Comparison of ENCODE assay signal across 9 mouse cellular contexts in the genomic region with DNA sequence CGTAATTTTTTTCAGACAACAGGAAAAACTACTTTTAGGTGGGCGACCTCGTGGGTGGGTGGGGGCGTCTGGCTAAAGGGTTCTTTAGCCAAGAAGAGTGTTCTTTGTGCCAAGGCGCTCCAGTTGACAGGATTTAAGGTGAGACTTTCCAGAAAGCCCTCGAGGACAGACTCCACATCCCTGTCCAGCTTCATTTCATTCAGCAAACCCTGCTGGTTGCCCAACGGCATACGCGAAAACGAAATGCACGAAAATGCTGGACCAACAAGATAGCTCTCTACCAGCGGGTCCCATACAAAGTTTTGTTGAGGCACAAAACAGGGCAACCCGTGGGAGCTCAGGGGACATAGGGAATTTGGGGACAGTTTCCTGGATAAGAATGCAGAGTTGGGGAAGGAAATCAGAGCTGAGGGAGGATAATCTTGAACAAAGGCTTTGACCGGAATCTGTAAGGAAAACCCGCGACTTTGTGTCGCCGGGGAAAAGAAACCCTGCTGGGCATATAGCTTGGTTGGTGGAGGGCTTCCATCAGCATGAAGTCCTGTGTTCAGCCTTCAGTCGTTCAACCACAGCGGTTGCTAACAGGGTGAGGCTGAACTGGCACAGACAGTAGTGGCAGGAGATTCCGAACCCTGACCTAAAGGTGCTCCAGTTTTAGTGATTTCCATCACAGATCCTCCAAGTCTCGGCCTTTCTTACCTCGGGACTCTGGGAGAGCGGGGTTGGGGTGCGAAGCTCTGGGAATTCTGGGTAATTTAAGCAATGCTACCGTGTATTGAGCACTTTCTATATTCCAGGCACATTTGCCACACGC. TPM values are rescaled to one million over a fixed set of nuclear protein-coding genes. Genes with fewer than 3 reads are reported as not detected.
DNase-seq lines count a peak whose midpoint lies in the region; ATAC-seq and TF ChIP-seq lines count a peak whose summit lies in the region.
"Had no signal": no experiment of that assay in that cellular context is flagged by ENCODE, and none has a peak within 500 bp of the region (broad histone marks: within the 10 kb centered on the region; RNA-seq: fewer than 3 reads in every experiment).

No protein-coding gene starts in this region.

- peak overlapping the region; percentile 60 for H3K4me3 ChIP-seq in heart, embryonic 10.5 days
- peak overlapping the region; percentile 65 to 71 for H3K4me3 ChIP-seq in ES-E14 (ENCODE audit: insufficient read depth in 1 of 2, low read depth in 1 of 2, low read length in 2 of 2, poor library complexity in 1 of 2, severe bottlenecking in 1 of 2)
- H3K4me3 ChIP-seq in hindbrain, embryonic 10.5 days, result peak overlapping the region; percentile 58
- peak overlapping the region; percentile 44 for H3K4me3 ChIP-seq in midbrain, embryonic 11.5 days (ENCODE audit: low read depth, low read length)

- no peaks in the 10 kb centered on the region for H3K36me3 ChIP-seq in heart, embryonic 10.5 days
- H3K36me3 ChIP-seq in ES-E14 (ENCODE audit: control insufficient read depth, insufficient read depth, low read length, poor library complexity, severe bottlenecking), result no peaks in the 10 kb centered on the region
- H3K36me3 ChIP-seq in hindbrain, embryonic 10.5 days, result no peaks in the 10 kb centered on the region
- no peaks in the 10 kb centered on the region for H3K36me3 ChIP-seq in midbrain, embryonic 11.5 days (ENCODE audit: control insufficient read depth, insufficient read depth, low read length)

- no peak for ATAC-seq in midbrain, embryonic 11.5 days (ENCODE audit: low FRiP score)

- H3K4me1 ChIP-seq in heart, embryonic 10.5 days, result peaks cover 69% of the 10 kb centered on the region
- H3K4me1 ChIP-seq in ES-E14 (ENCODE audit: control insufficient read depth in 2 of 2, insufficient read depth in 2 of 2, low read length in 2 of 2, poor library complexity in 1 of 2), result peaks cover 8 to 28% of the 10 kb centered on the region in 2 experiments
- H3K4me1 ChIP-seq in hindbrain, embryonic 10.5 days (replicated peaks), result peaks cover 97% of the 10 kb centered on the region
- peaks cover 45% of the 10 kb centered on the region for H3K4me1 ChIP-seq in midbrain, embryonic 11.5 days (ENCODE audit: control insufficient read depth, insufficient read depth, low read length)

- no peaks in the 10 kb centered on the region for H3K9me3 ChIP-seq in heart, embryonic 10.5 days
- no peaks in the 10 kb centered on the region for H3K9me3 ChIP-seq in ES-E14 (ENCODE audit: control insufficient read depth, insufficient read depth, low read depth, low read length)
- no peaks in the 10 kb centered on the region for H3K9me3 ChIP-seq in hindbrain, embryonic 10.5 days
- no peaks in the 10 kb centered on the region for H3K9me3 ChIP-seq in midbrain, embryonic 11.5 days (ENCODE audit: control insufficient read depth, low read length)

- DNase-seq in heart, embryonic 10.5 days (ENCODE audit: low spot score), result no peak
- no peak for DNase-seq in heart, postnatal 36 days
- no peak for DNase-seq in ES-E14 (ENCODE audit: low read depth, low spot score)
- DNase-seq in hindbrain, embryonic 10.5 days (ENCODE audit: low spot score), result peak; percentile 40
- DNase-seq in midbrain, embryonic 11.5 days (ENCODE audit: low spot score, missing footprints), result peak; percentile 97
- DNase-seq in spleen, postnatal 10 days (ENCODE audit: low spot score in 2 of 2), result no peak
- DNase-seq in ovary, adult 18-20 months (ENCODE audit: low spot score), result no peak
- DNase-seq in urinary bladder, postnatal 36 days (ENCODE audit: low spot score in 2 of 2), result no peak

- H3K4me2 ChIP-seq in midbrain, embryonic 11.5 days, result peak overlapping the region; percentile 78

- peaks cover 79% of the 10 kb centered on the region for H3K27me3 ChIP-seq in heart, embryonic 10.5 days (ENCODE audit: insufficient read depth, poor library complexity, severe bottlenecking)
- H3K27me3 ChIP-seq in hindbrain, embryonic 10.5 days (ENCODE audit: insufficient read depth, poor library complexity, severe bottlenecking), result peaks cover 94% of the 10 kb centered on the region
- peaks cover 55% of the 10 kb centered on the region for H3K27me3 ChIP-seq in midbrain, embryonic 11.5 days (ENCODE audit: control insufficient read depth, insufficient read depth, low read length)

- H3K9ac ChIP-seq in ES-E14 (ENCODE audit: insufficient read depth, low read depth, low read length, poor library complexity, severe bottlenecking), result peak overlapping the region; percentile 59; the same call in 1 of the 2 replicates
- H3K9ac ChIP-seq in midbrain, embryonic 11.5 days (ENCODE audit: low read length), result no peak overlapping the region; the same call in 1 of the 2 replicates

- intact Hi-C loops in heart, postnatal 36 days (cut with DNase I), result loop anchor here (2.0 kb wide), 1 partner anchor 18 kb away; no protein-coding TSS in a partner anchor

- 8% methylated on average over 27 of the region's 27 CpGs for WGBS in heart, embryonic 10.5 days
- WGBS in hindbrain, embryonic 10.5 days, result 5% methylated on average over 27 of the region's 27 CpGs
- WGBS in midbrain, embryonic 11.5 days, result 5% methylated on average over 27 of the region's 27 CpGs

- peak overlapping the region; percentile 88 for H3K27ac ChIP-seq in heart, embryonic 10.5 days
- H3K27ac ChIP-seq in ES-E14 (ENCODE audit: insufficient read depth, low read depth, low read length, poor library complexity, severe bottlenecking), result no peak overlapping the region
- H3K27ac ChIP-seq in hindbrain, embryonic 10.5 days, result peak overlapping the region; percentile 86; the same call in 1 of the 2 replicates
- H3K27ac ChIP-seq in midbrain, embryonic 11.5 days (ENCODE audit: low read depth, low read length), result no peak overlapping the region

- in situ Hi-C loops in ES-E14 (cut with MboI; ENCODE audit: low sequenced_read_pairs in 2 of 2, unreplicated experiment in 2 of 2), result no loop called here

TF ChIP-seq in ES-E14, 5 proteins besides CTCF, POLR2A, EP300 and RAD21:
- no peak for TF ChIP-seq ZC3H11A (IDR thresholded peaks at IDR 0.05; ENCODE audit: borderline replicate concordance, low read depth, low read length)
- TF ChIP-seq CHD2 (IDR thresholded peaks at IDR 0.05; ENCODE audit: low read depth, low read length), result no peak
- no peak for TF ChIP-seq HCFC1 (IDR thresholded peaks at IDR 0.05; ENCODE audit: borderline replicate concordance, insufficient read depth, low read length)
- no peak for TF ChIP-seq MAFK (IDR thresholded peaks at IDR 0.05; ENCODE audit: insufficient read depth, low read depth, low read length)
- no peak for TF ChIP-seq ZNF384 (IDR thresholded peaks at IDR 0.05; ENCODE audit: low read depth, low read length)
TF ChIP-seq in ES-E14: peak in this region for 0.

RNA-seq across cellular contexts. Expression of a gene that starts 3.6 kb away (rescaled TPM):
- 6.3 and 8.8 TPM in 2 replicates for polyA plus RNA-seq in heart, embryonic 10.5 days (2016; fragmentation: Nextera tagmentation; extraction: Ambion mirVana)
- total RNA-seq in heart, postnatal 36 days (2021), result 1 to 10 TPM; 6.1 to 9.5 TPM
- 1.6 and 2.2 TPM in 2 replicates for total RNA-seq in ES-E14 (2012; rRNA removed)
- polyA plus RNA-seq in hindbrain, embryonic 10.5 days (2016; fragmentation: Nextera tagmentation; extraction: Ambion mirVana), result 6.2 and 6.8 TPM in 2 replicates
- polyA plus RNA-seq in midbrain, embryonic 11.5 days (2014; fragmentation: Nextera tagmentation; extraction: Ambion mirVana), result 4.2 and 5.1 TPM in 2 replicates
- polyA plus RNA-seq: C2C12 had no signal

RNA-seq across cellular contexts. Expression of a gene that starts 3.6 kb away (rescaled TPM):
- polyA plus RNA-seq in heart, embryonic 10.5 days (2016; fragmentation: Nextera tagmentation; extraction: Ambion mirVana), result not detected in 2 replicates
- total RNA-seq in heart, postnatal 36 days (2021), result not detected
- not detected in 2 replicates for total RNA-seq in ES-E14 (2012; rRNA removed)
- polyA plus RNA-seq in hindbrain, embryonic 10.5 days (2016; fragmentation: Nextera tagmentation; extraction: Ambion mirVana), result not detected in 2 replicates
- 0.22 TPM in 1 of 2 replicates, not detected in the other for polyA plus RNA-seq in midbrain, embryonic 11.5 days (2014; fragmentation: Nextera tagmentation; extraction: Ambion mirVana)
- polyA plus RNA-seq: C2C12 had no signal

RNA-seq across cellular contexts. Expression of a gene that starts 4.9 kb away (rescaled TPM):
- polyA plus RNA-seq in heart, embryonic 10.5 days (2016; fragmentation: Nextera tagmentation; extraction: Ambion mirVana), result 13.3 and 15.3 TPM in 2 replicates
- total RNA-seq in heart, postnatal 36 days (2021), result 1 to 10 TPM; 2.6 to 3.7 TPM
- 19.8 and 25.2 TPM in 2 replicates for total RNA-seq in ES-E14 (2012; rRNA removed)
- polyA plus RNA-seq in hindbrain, embryonic 10.5 days (2016; fragmentation: Nextera tagmentation; extraction: Ambion mirVana), result 20.6 and 21.6 TPM in 2 replicates
- polyA plus RNA-seq in midbrain, embryonic 11.5 days (2014; fragmentation: Nextera tagmentation; extraction: Ambion mirVana), result 16.8 and 17.0 TPM in 2 replicates

RNA-seq across cellular contexts. Expression of a gene that starts 6.9 kb away (rescaled TPM):
- 0.19 and 0.28 TPM in 2 replicates for polyA plus RNA-seq in heart, embryonic 10.5 days (2016; fragmentation: Nextera tagmentation; extraction: Ambion mirVana)
- total RNA-seq in heart, postnatal 36 days (2021), result not detected
- 1.3 and 1.6 TPM in 2 replicates for total RNA-seq in ES-E14 (2012; rRNA removed)
- 0.49 and 1.0 TPM in 2 replicates for polyA plus RNA-seq in hindbrain, embryonic 10.5 days (2016; fragmentation: Nextera tagmentation; extraction: Ambion mirVana)
- 0.37 TPM in 1 of 2 replicates, not detected in the other for polyA plus RNA-seq in midbrain, embryonic 11.5 days (2014; fragmentation: Nextera tagmentation; extraction: Ambion mirVana)

RNA-seq across cellular contexts. Expression of a gene that starts 12.1 kb away (rescaled TPM):
- 1.2 TPM in 2 replicates for polyA plus RNA-seq in heart, embryonic 10.5 days (2016; fragmentation: Nextera tagmentation; extraction: Ambion mirVana)
- 1 to 10 TPM; 4.7 to 5.5 TPM for total RNA-seq in heart, postnatal 36 days (2021)
- 1.7 and 2.7 TPM in 2 replicates for total RNA-seq in ES-E14 (2012; rRNA removed)
- polyA plus RNA-seq in hindbrain, embryonic 10.5 days (2016; fragmentation: Nextera tagmentation; extraction: Ambion mirVana), result 0.89 and 1.2 TPM in 2 replicates
- polyA plus RNA-seq in midbrain, embryonic 11.5 days (2014; fragmentation: Nextera tagmentation; extraction: Ambion mirVana), result 0.05 TPM in 1 of 2 replicates, not detected in the other

Comparison
In these comparisons a context has a peak if more than half of its experiments do, and no peak if none do; other contexts are left out.
1. DNase-seq: peak in hindbrain, embryonic 10.5 days (single experiment) and midbrain, embryonic 11.5 days (single experiment); none in heart, embryonic 10.5 days (single experiment), heart, postnatal 36 days (0 of 2), ES-E14 (single experiment), spleen, postnatal 10 days (0 of 2), ovary, adult 18-20 months (single experiment) and urinary bladder, postnatal 36 days (0 of 2).
2. H3K27ac ChIP-seq: peak in heart, embryonic 10.5 days (single experiment) and hindbrain, embryonic 10.5 days (single experiment); none in ES-E14 (single experiment) and midbrain, embryonic 11.5 days (single experiment).
3. Peak in every context shown above with its lines, with median percentiles within 50 percentile points of each other: H3K4me3 ChIP-seq.